Mouse (Mus musculus) forebrain, embryonic 16.5 days (tissue): Measurements from ENCODE around the gene Csde1. TPM values are rescaled to one million over a fixed set of nuclear protein-coding genes. Genes with fewer than 3 reads are reported as not detected.
A peak's percentile ranks its signal among the peaks of the same experiment; 100 is the strongest.

Source experiments
- ATAC-seq: fragments of 200-750 bp; cut with Nextera tagmentation; 2 replicates; pipeline ENCODE4 v1.8.0; 2017; ENCODE audit warnings: mild to moderate bottlenecking, moderate library complexity
- H3K27ac ChIP-seq: fragments of 300-500 bp; sonication (generic); 2 replicates; pipeline ENCODE4 v1.5.1; 2014; ENCODE audit warnings: low read length, control low read depth
- H3K27me3 ChIP-seq: fragments of 300-500 bp; sonication (generic); replicated peaks from 2 replicates; pipeline ENCODE4 v1.6.1; 2014; ENCODE audit warnings: low read length; ENCODE audit not compliant: control insufficient read depth, insufficient read depth
- H3K36me3 ChIP-seq: fragments of 300-500 bp; sonication (generic); 2 replicates; pipeline ENCODE4 v1.6.1; 2014; ENCODE audit not compliant: control insufficient read depth, insufficient read depth
- H3K4me1 ChIP-seq: fragments of 300-500 bp; sonication (generic); replicated peaks from 2 replicates; pipeline ENCODE4 v1.6.1; 2014; ENCODE audit warnings: low read length; ENCODE audit not compliant: control insufficient read depth, insufficient read depth
- H3K4me2 ChIP-seq: fragments of 300-500 bp; sonication (generic); 2 replicates; pipeline ENCODE4 v1.6.1; 2014; ENCODE audit warnings: mild to moderate bottlenecking, low read length, control low read depth
- H3K4me3 ChIP-seq: fragments of 300-500 bp; sonication (generic); replicated peaks from 2 replicates; pipeline ENCODE4 v1.5.1; 2014; ENCODE audit warnings: mild to moderate bottlenecking, low read length, control low read depth
- H3K9ac ChIP-seq: fragments of 300-500 bp; sonication (generic); replicated peaks from 2 replicates; pipeline ENCODE4 v1.6.1; 2014; ENCODE audit warnings: low read depth, low read length, control low read depth
- H3K9me3 ChIP-seq: fragments of 300-500 bp; sonication (generic); 2 replicates; pipeline ENCODE4 v1.6.1; 2016; ENCODE audit warnings: low read length; ENCODE audit not compliant: control insufficient read depth
- whole genome bisulfite sequencing: fragments of 180-500 bp; shearing (Covaris S2); extraction: QIAGEN DNeasy Blood & Tissue Kit; methylation state at CpG from one replicate; pipeline ENCODE4 v1.1.7; 2014; 5-methylcytosine and 5-hydroxymethylcytosine counted together
- polyA plus RNA-seq: library from polyadenylated mRNA; unstranded; fragments of >200 nt; fragmentation: Nextera tagmentation; extraction: Ambion mirVana; gene quantifications from 2 replicates; pipeline ENCODE4 v1.2.1, GENCODE M21; 2015

The Csde1 gene
- polyA plus RNA-seq, 1 experiment from 2014 or later, result 465 TPM

DNA sequence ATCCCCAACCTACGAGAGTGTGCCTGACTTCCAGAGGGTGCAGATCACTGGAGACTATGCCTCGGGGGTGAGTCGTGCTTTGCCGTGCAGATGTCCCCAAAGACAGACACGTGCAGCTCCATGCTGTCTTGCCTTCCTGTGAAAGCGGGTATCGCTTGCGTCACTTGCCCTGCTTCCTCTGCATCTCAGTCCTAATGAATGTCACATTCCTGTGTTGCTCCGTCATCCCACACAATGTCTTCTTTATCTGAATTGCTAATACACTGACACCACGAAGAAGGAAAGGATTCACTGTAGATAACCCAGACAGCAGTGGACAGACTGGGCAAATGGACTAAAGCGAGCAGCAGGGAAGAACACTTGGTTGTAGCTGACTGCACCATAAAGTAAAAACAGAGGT is 60.8 kb downstream of the Csde1 start:
- Histone ChIP-seq H3K27me3 (no peaks in the 10 kb centered on the region), H3K36me3 (no peaks in the 10 kb centered on the region), H3K9ac (no peak overlapping the region), H3K4me1 (no peaks in the 10 kb centered on the region), H3K27ac (no peak overlapping the region), H3K4me2 (no peak overlapping the region), H3K4me3 (no peak overlapping the region), H3K9me3 (no peaks in the 10 kb centered on the region)
- 70% methylated on average over 11 of the region's 11 CpGs for WGBS
- no peak for ATAC-seq

- H3K9me3 ChIP-seq, result no peaks in the 10 kb centered on the region
- no peaks in the 10 kb centered on the region for H3K36me3 ChIP-seq
- H3K27ac ChIP-seq, result no peak overlapping the region
- WGBS, result 77% methylated on average over 17 of the region's 17 CpGs
- H3K4me1 ChIP-seq, result no peaks in the 10 kb centered on the region
- no peak overlapping the region for H3K4me3 ChIP-seq
- ATAC-seq, result no peak
- H3K4me2 ChIP-seq, result no peak overlapping the region
- H3K27me3 ChIP-seq, result no peaks in the 10 kb centered on the region
- no peak overlapping the region for H3K9ac ChIP-seq
These were observed 61.7 kb downstream of the Csde1 start for GRCm38 (mm10) chr3:103081861-103082453.

DNA sequence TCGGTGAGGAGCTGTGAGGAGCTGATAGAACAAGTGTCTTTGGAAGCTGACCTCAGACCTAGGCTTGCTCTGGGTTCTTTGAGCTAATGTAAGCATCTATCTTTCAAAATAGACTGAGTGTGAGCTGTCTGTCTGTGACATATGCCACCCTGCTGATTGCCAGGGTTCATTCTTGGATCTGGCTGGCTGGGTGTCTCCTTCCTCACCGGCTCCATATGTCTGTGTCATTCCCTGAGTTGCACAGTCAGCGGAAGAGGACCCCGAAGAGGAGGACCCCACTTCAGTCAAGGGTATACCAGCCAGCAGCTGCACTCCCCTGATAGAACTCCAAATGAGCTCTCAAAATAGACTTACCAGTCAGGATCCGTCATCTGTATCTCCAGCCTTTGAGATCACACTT is 62.5 kb downstream of the Csde1 start:
- Histone ChIP-seq H3K4me3 (no peak overlapping the region), H3K9ac (no peak overlapping the region), H3K4me2 (no peak overlapping the region), H3K27me3 (no peaks in the 10 kb centered on the region), H3K9me3 (no peaks in the 10 kb centered on the region), H3K4me1 (no peaks in the 10 kb centered on the region), H3K36me3 (no peaks in the 10 kb centered on the region), H3K27ac (no peak overlapping the region)
- no peak for ATAC-seq
- WGBS, result 87% methylated on average over 5 of the region's 5 CpGs

DNA sequence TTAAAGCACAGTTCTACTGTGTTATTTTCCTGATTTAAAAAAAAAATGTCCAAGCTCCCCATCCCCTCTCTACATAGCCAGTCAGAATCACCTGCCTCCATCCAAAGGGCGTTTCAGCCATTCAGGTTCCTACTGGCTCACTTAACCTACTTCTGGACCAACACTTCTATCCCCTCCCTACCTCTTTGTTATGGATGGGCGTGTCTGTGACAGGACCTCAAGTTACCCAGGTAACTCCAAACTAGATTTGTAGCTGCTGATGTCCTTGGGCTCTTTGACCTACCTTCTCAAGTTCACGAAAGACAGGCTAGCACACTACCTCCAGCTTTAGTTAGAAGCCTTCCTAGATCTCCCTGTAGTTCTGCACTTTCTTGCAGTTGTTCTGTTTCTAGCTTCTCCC is 65.8 kb downstream of the Csde1 start:
- H3K27ac ChIP-seq, result no peak overlapping the region
- no peaks in the 10 kb centered on the region for H3K36me3 ChIP-seq
- 82% methylated on average over 3 of the region's 3 CpGs for WGBS

DNA sequence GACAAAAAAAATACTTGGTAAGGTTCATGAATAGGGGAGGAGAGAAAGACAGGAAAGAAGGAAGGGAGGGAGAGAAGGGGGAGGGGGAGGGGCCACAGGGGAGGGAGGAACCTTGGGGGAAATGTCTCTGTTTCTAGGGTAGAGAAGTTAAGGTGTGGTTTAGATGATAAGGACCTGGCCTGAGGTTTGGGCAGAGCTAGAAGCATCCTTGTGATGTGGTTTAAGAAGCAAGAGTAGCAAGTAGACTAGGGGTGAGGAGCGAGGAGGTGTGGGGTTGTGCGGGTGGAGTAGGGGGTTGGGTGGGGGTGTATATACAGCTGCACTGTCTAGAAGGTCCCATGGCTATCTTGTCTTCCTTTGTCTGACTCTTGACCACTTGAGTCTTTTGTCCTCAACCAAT is 71.5 kb downstream of the Csde1 start:
- 97% methylated on average over 2 of the region's 2 CpGs for WGBS
- H3K9ac ChIP-seq, result no peak overlapping the region
- no peak for ATAC-seq
- no peak overlapping the region for H3K27ac ChIP-seq
- H3K36me3 ChIP-seq, result no peaks in the 10 kb centered on the region
- no peaks in the 10 kb centered on the region for H3K27me3 ChIP-seq
- H3K4me3 ChIP-seq, result no peak overlapping the region
- no peaks in the 10 kb centered on the region for H3K4me1 ChIP-seq
- no peaks in the 10 kb centered on the region for H3K9me3 ChIP-seq
- no peak overlapping the region for H3K4me2 ChIP-seq

More for the DNA sequence above, 65.8 kb downstream of the Csde1 start:
- no peak overlapping the region for H3K9ac ChIP-seq
- ATAC-seq, result no peak
- H3K27me3 ChIP-seq, result no peaks in the 10 kb centered on the region
- H3K4me1 ChIP-seq, result no peaks in the 10 kb centered on the region
- H3K9me3 ChIP-seq, result no peaks in the 10 kb centered on the region
- H3K4me2 ChIP-seq, result no peak overlapping the region
- H3K4me3 ChIP-seq, result no peak overlapping the region

GRCm38 (mm10) chr3:103098662-103099061 is 78.4 kb downstream of the Csde1 start:
- Histone ChIP-seq H3K27me3 (peaks cover 6% of the 10 kb centered on the region; the same call in 1 of the 2 replicates), H3K27ac (no peak overlapping the region), H3K36me3 (no peaks in the 10 kb centered on the region), H3K4me2 (no peak overlapping the region), H3K9ac (no peak overlapping the region), H3K9me3 (no peaks in the 10 kb centered on the region), H3K4me1 (peaks cover 12% of the 10 kb centered on the region), H3K4me3 (no peak overlapping the region)
- no peak for ATAC-seq
- 85% methylated on average over 23 of the region's 23 CpGs for WGBS

GRCm38 (mm10) chr3:103099667-103100066 is 79.4 kb downstream of the Csde1 start:
- 83% methylated on average over 6 of the region's 6 CpGs for WGBS
- H3K27me3 ChIP-seq, result peaks cover 10% of the 10 kb centered on the region; the same call in 1 of the 2 replicates
- H3K27ac ChIP-seq, result no peak overlapping the region
- no peaks in the 10 kb centered on the region for H3K36me3 ChIP-seq
- H3K4me1 ChIP-seq, result peaks cover 12% of the 10 kb centered on the region
- H3K9ac ChIP-seq, result no peak overlapping the region
- H3K9me3 ChIP-seq, result no peaks in the 10 kb centered on the region
- no peak overlapping the region for H3K4me2 ChIP-seq
- ATAC-seq, result no peak
- no peak overlapping the region for H3K4me3 ChIP-seq

DNA sequence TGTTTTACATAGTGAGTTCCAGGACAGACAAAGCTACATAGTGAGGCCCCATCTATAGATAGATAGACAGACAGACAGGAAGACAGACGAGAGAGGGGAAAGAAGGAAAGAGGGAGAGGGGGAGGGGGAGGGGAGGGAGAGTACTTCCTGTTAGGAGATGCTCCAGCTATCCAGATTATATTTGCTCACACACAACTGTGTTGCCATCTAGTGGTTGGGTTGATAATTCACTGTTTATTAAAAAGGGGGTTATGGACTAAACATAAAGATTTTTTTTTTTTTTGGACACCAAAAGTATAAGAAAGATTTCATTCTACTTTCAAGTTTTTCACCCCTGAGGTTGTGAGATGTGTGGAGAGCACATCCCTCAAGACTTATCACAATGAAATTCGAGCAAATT is 80.5 kb downstream of the Csde1 start:
- Histone ChIP-seq H3K9ac (no peak overlapping the region), H3K4me1 (peaks cover 12% of the 10 kb centered on the region), H3K4me3 (no peak overlapping the region), H3K4me2 (no peak overlapping the region), H3K36me3 (no peaks in the 10 kb centered on the region), H3K27me3 (peaks cover 12% of the 10 kb centered on the region; the same call in 1 of the 2 replicates), H3K9me3 (no peaks in the 10 kb centered on the region), H3K27ac (no peak overlapping the region)
- WGBS, result 74% methylated on average over 2 of the region's 2 CpGs
- no peak for ATAC-seq

GRCm38 (mm10) chr3:103101194-103101593 is 81.0 kb downstream of the Csde1 start:
- Histone ChIP-seq H3K27me3 (peaks cover 12% of the 10 kb centered on the region; the same call in 1 of the 2 replicates), H3K9me3 (no peaks in the 10 kb centered on the region), H3K4me3 (no peak overlapping the region), H3K9ac (no peak overlapping the region), H3K27ac (no peak overlapping the region), H3K36me3 (no peaks in the 10 kb centered on the region), H3K4me2 (no peak overlapping the region), H3K4me1 (peaks cover 12% of the 10 kb centered on the region)
- no peak for ATAC-seq
- 68% methylated on average over 5 of the region's 5 CpGs for WGBS

DNA sequence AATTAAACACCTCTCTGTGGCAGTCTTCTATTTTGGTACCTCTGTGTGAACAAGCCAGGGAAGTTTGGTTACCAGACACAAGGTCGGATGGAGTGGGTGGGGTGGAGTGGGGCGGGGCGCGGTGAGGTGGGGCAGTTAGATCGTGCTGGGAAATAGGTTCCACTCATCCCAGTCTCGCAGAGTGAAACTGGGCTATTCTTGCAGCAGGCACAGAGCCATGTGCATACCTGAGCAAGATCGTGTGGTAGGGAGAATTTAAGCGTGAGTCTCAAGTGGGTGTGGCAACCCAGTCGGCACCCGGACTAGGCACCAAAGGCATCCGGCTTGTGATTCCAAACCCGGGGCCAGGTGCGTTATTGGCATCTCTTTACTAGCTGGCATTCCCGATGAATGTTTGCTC is 81.7 kb downstream of the Csde1 start:
- peak overlapping the region; percentile 66 for H3K4me3 ChIP-seq
- peak overlapping the region; percentile 97 for H3K4me2 ChIP-seq
- peak; percentile 9 for ATAC-seq
- under 1% methylated on average over 14 of the region's 14 CpGs for WGBS
- peaks cover 12% of the 10 kb centered on the region; the same call in 1 of the 2 replicates for H3K27me3 ChIP-seq
- H3K27ac ChIP-seq, result no peak overlapping the region
- H3K36me3 ChIP-seq, result no peaks in the 10 kb centered on the region
- H3K9me3 ChIP-seq, result no peaks in the 10 kb centered on the region
- peak overlapping the region; percentile 64 for H3K9ac ChIP-seq
- peaks cover 12% of the 10 kb centered on the region for H3K4me1 ChIP-seq
